Mouse (Mus musculus): ENCODE results near the gene Agmat. TPM values are rescaled to one million over a fixed set of nuclear protein-coding genes. Genes with fewer than 3 reads are reported as not detected.

Gene Agmat
- 1 to 10 TPM; 1.2 to 3.1 (median 1.8) TPM for total RNA-seq (2022)

- no peak for DNase-seq (ENCODE audit: low spot score in 2 of 2)
These were observed at the start of gene Agmat for GRCm38 (mm10) chr4:141746578-141747346. Gene Agmat (plus strand): TSS chr4:141746672.

- no peak for DNase-seq (ENCODE audit: low spot score in 2 of 2)
These were observed 41.8 kb upstream of the Agmat start for GRCm38 (mm10) chr4:141704625-141705024.

- peak in 1 of 2 experiments; percentile 40 for DNase-seq (ENCODE audit: low spot score in 2 of 2)
These were observed 41.1 kb upstream of the Agmat start for GRCm38 (mm10) chr4:141705331-141705730.

- no peak for DNase-seq (ENCODE audit: low spot score in 2 of 2)
These were observed 38.5 kb upstream of the Agmat start for GRCm38 (mm10) chr4:141708005-141708404.

GRCm38 (mm10) chr4:141708971-141709370, 37.5 kb upstream of the Agmat start:
- no peak for DNase-seq (ENCODE audit: low spot score in 2 of 2)

- peak in 1 of 2 experiments; percentile 52 for DNase-seq (ENCODE audit: low spot score in 2 of 2)
These were observed 35.2 kb upstream of the Agmat start for GRCm38 (mm10) chr4:141711250-141711649.

- no peak for DNase-seq (ENCODE audit: low spot score in 2 of 2)
These were observed 32.8 kb upstream of the Agmat start for GRCm38 (mm10) chr4:141713598-141714142.

GRCm38 (mm10) chr4:141715027-141715426, 31.4 kb upstream of the Agmat start:
- no peak for DNase-seq (ENCODE audit: low spot score in 2 of 2)

GRCm38 (mm10) chr4:141717633-141718032, 28.8 kb upstream of the Agmat start:
- DNase-seq (ENCODE audit: low spot score in 2 of 2) = no peak

GRCm38 (mm10) chr4:141719304-141719703, 27.2 kb upstream of the Agmat start:
- DNase-seq (ENCODE audit: low spot score in 2 of 2) = no peak

- no peak for DNase-seq (ENCODE audit: low spot score in 2 of 2)
These were observed 25.5 kb upstream of the Agmat start for GRCm38 (mm10) chr4:141720761-141721523.

- no peak for DNase-seq (ENCODE audit: low spot score in 2 of 2)
These were observed 24.5 kb upstream of the Agmat start for GRCm38 (mm10) chr4:141721961-141722360.

- DNase-seq (ENCODE audit: low spot score in 2 of 2) = peak; percentile 76 to 90
These were observed 23.5 kb upstream of the Agmat start, which contains the start of gene Ddi2 for GRCm38 (mm10) chr4:141722731-141723672. Gene Ddi2 (minus strand): TSS chr4:141723419.

- DNase-seq (ENCODE audit: low spot score in 2 of 2) = no peak
These were observed 22.8 kb upstream of the Agmat start for GRCm38 (mm10) chr4:141723673-141724068.

- no peak for DNase-seq (ENCODE audit: low spot score in 2 of 2)
These were observed 21.9 kb upstream of the Agmat start for GRCm38 (mm10) chr4:141724594-141724993.

GRCm38 (mm10) chr4:141725277-141725676, 21.2 kb upstream of the Agmat start:
- no peak for DNase-seq (ENCODE audit: low spot score in 2 of 2)

- DNase-seq (ENCODE audit: low spot score in 2 of 2) = no peak
These were observed 20.7 kb upstream of the Agmat start for GRCm38 (mm10) chr4:141725738-141726137.

- no peak for DNase-seq (ENCODE audit: low spot score in 2 of 2)
These were observed 17.2 kb upstream of the Agmat start for GRCm38 (mm10) chr4:141729266-141729665.

GRCm38 (mm10) chr4:141730401-141730800, 16.1 kb upstream of the Agmat start:
- DNase-seq (ENCODE audit: low spot score in 2 of 2) = peak in 1 of 2 experiments; percentile 69

GRCm38 (mm10) chr4:141731766-141732165, 14.7 kb upstream of the Agmat start:
- no peak for DNase-seq (ENCODE audit: low spot score in 2 of 2)
